Mouse (Mus musculus) hematopoietic multipotent progenitor cell, adult 10-12 weeks (in vitro differentiated cells): ENCODE results near the gene Vmn1r103. TPM values are rescaled to one million over a fixed set of nuclear protein-coding genes. Genes with fewer than 3 reads are reported as not detected.

Experiments used
- polyA plus RNA-seq: library from polyadenylated mRNA; stranded (reverse); fragments of >175 nt; gene quantifications from 2 replicates; pipeline ENCODE4 v1.2.3, GENCODE M21; 2012; ENCODE audit warnings: low replicate concordance

The Vmn1r103 gene
- polyA plus RNA-seq: not detected in 2 replicates

DNA sequence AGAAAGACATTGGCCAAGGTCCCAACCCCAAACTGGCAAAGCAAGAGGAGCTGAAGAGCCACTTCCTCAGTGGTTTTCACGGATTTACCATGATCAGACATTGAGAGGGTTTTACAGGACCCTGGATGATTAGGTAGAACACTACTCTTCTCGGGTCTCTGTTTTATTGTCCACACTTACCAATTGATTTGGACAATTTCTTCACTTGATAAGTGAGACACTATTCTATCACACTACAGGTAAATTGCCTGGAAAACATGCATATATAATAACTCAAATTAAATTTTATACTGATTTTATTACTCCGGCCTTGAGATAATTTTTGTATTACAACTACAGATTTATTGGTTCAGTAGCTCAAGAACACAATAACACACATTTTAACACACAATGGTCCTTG is at the start of gene Vmn1r103:
Gene Vmn1r103 (minus strand): TSS at position 101 of the 400 bp plus-strand sequence.

DNA sequence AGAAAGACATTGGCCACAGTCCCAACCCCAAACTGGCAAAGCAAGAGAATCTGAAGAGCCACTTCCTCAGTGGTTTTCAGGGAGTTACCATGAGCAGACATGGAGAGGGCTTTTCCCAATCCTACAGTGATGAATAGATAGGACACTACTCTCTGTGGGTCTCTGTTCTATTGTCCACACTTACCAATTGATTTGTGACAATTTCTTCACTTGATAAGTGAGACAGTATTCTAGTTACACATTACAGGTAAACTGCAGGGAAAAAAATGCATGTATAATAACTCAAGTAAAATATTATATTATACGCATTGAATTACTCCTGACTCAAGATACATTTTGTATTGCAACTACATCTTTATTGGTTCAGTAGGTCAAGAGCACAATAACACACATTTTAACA is 35.3 kb upstream of the Vmn1r103 start, which contains the start of gene Gm5726:
Gene Gm5726 (minus strand): TSS at position 101 of the 400 bp plus-strand sequence.

DNA sequence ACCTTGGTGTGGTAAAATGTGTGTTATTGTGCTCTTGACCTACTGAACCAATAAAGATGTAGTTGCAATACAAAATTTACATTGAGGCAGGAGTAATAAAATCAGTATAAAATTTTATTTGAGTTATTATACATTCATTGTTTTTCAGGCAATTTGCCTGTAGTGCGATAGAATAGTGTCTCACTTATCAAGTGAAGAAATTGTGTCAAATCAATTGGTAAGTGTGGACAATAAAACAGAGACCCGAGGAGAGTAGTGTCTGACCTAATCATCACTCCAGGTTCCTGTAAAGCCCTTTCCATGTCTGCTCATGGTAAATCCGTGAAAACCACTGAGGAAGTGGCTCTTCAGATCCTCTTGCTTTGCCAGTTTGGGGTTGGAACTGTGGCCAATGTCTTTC is 23.2 kb upstream of the Vmn1r103 start, which contains the start of gene Vmn1r104:
Gene Vmn1r104 (plus strand): TSS at position 301 of the 400 bp plus-strand sequence.

GRCm38 (mm10) chr7:20474825-20475224 is 35.5 kb downstream of the Vmn1r103 start, which contains the start of gene Gm10670:
Gm10670 (minus strand) TSS chr7:20474925.

Other genes starting within 250 kb of the Vmn1r103 start
- not detected in 2 replicates for gene Gm5890, start 247.7 kb downstream of the Vmn1r103 start, polyA plus RNA-seq
- not detected in 2 replicates for gene Gm4133, start 176.5 kb downstream of the Vmn1r103 start, polyA plus RNA-seq
- not detected in 2 replicates for gene Gm5728, start 135.1 kb downstream of the Vmn1r103 start, polyA plus RNA-seq
- gene Vmn1r100, start 92.6 kb downstream of the Vmn1r103 start, polyA plus RNA-seq: not detected in 2 replicates
- not detected in 2 replicates for gene Vmn1r101, start 67.9 kb downstream of the Vmn1r103 start, polyA plus RNA-seq
- not detected in 2 replicates for gene Gm10670, start 35.6 kb downstream of the Vmn1r103 start, polyA plus RNA-seq
- gene Vmn1r104, start 23.3 kb upstream of the Vmn1r103 start, polyA plus RNA-seq: not detected in 2 replicates
- gene Gm5726, start 35.2 kb upstream of the Vmn1r103 start, polyA plus RNA-seq: not detected in 2 replicates
- not detected in 2 replicates for gene Gm4141, start 65.7 kb upstream of the Vmn1r103 start, polyA plus RNA-seq
- not detected in 2 replicates for gene Gm4513, start 88.5 kb upstream of the Vmn1r103 start, polyA plus RNA-seq
- not detected in 2 replicates for gene Vmn1r107, start 158.4 kb upstream of the Vmn1r103 start, polyA plus RNA-seq
- gene Vmn1r111, start 192.7 kb upstream of the Vmn1r103 start, polyA plus RNA-seq: not detected in 2 replicates
- gene Gm10668, start 220.1 kb upstream of the Vmn1r103 start, polyA plus RNA-seq: not detected in 2 replicates